Mouse (Mus musculus) left cerebral cortex, adult 2 months (tissue): ENCODE data around the gene Pnliprp1. TPM values are rescaled to one million over a fixed set of nuclear protein-coding genes. Genes with fewer than 3 reads are reported as not detected.

Source experiments
- DNase-seq, 2 experiments: peaks; one replicate each; pipeline ENCODE4 v3.0.0; 2021 to 2022; ENCODE audit warnings: low spot score in 2 of 2, mixed read lengths in 1 of 2; ENCODE audit errors: extremely low spot score in 1 of 2
- H3K27ac ChIP-seq: fragments of 200-600 bp; 2 replicates; pipeline ENCODE4 v1.8.1; 2022
- H3K4me3 ChIP-seq: fragments of 200-600 bp; 2 replicates; pipeline ENCODE4 v1.8.1; 2022
- CTCF ChIP-seq: fragments of 200-600 bp; IDR thresholded peaks from 2 replicates; pipeline ENCODE4 v1.8.1; 2022; ENCODE audit warnings: antibody characterized with exemption, mild to moderate bottlenecking, moderate library complexity
- intact Hi-C: fragments of 180-260 bp; cut with DNase I; formaldehyde crosslinking; loops from one replicate; pipeline ENCODE4 v1.15.1; 2025
- total RNA-seq, 2 experiments: library from RNA; stranded (reverse); gene quantifications; 2 replicates each; pipeline ENCODE4 v1.2.3; 2021

Gene Pnliprp1
- total RNA-seq, 2 experiments from 2014 or later: not detected

- no peak for DNase-seq
- intact Hi-C loops: no loop called here
- no peak overlapping the region for H3K27ac ChIP-seq
- no peak overlapping the region for H3K4me3 ChIP-seq
- no peak for TF ChIP-seq CTCF
Observed at GRCm38 (mm10) chr19:58789194-58789593, 60.5 kb downstream of the Pnliprp1 start.

Other genes with a start within 250 kb of the Pnliprp1 start
- gene Ccdc172, start 216.9 kb upstream of the Pnliprp1 start, total RNA-seq: not detected
- gene Pnlip, start 76.4 kb upstream of the Pnliprp1 start, total RNA-seq: 1 to 10 TPM; 3.0 to 3.2 TPM
- not detected for gene Pnliprp2, start 30.8 kb downstream of the Pnliprp1 start, total RNA-seq
- not detected for gene 1700019N19Rik, start 65.6 kb downstream of the Pnliprp1 start, total RNA-seq
- 1 to 10 TPM; 2.0 to 2.9 TPM for gene Eno4, start 214.5 kb downstream of the Pnliprp1 start, total RNA-seq
- 100 to 1,000 TPM; 208 to 220 TPM for gene Hspa12a, start 214.8 kb downstream of the Pnliprp1 start, total RNA-seq